Mouse (Mus musculus) MEL (cell line): ENCODE measurements around the gene Grm7.

ENCODE experiments used
- CHD2 ChIP-seq: IDR thresholded peaks from 2 replicates; pipeline ENCODE4 v1.6.1; 2011; ENCODE audit warnings: low read length, improper control_type of control experiment
- CTCF ChIP-seq, 3 experiments: IDR thresholded peaks in 2 of 3; conservative IDR thresholded peaks in 1 of 3; 2 replicates each; pipeline ENCODE4 v1.5.1; 2011 to 2012; ENCODE audit warnings: low read length in 3 of 3, low read depth in 2 of 3, mild to moderate bottlenecking in 2 of 3, improper control_type of control experiment in 1 of 3, inconsistent platforms in 1 of 3, mixed read lengths in 1 of 3, moderate library complexity in 1 of 3; ENCODE audit not compliant: control insufficient read depth in 1 of 3, insufficient read depth in 1 of 3, poor library complexity in 1 of 3, severe bottlenecking in 1 of 3
- E2F4 ChIP-seq: IDR thresholded peaks from 2 replicates; pipeline ENCODE4 v1.6.1; 2011; ENCODE audit warnings: low read depth, low read length, improper control_type of control experiment, borderline replicate concordance
- ELF1 ChIP-seq: IDR thresholded peaks from 2 replicates; pipeline ENCODE4 v1.6.1; 2014; ENCODE audit warnings: low read depth, mild to moderate bottlenecking, inconsistent platforms, low read length, improper control_type of control experiment, moderate library complexity
- EP300 ChIP-seq, 2 experiments: IDR thresholded peaks; 2 replicates each; pipeline ENCODE4 v1.6.1; 2011; ENCODE audit warnings: improper control_type of control experiment in 2 of 2, low read length in 2 of 2, low read depth in 1 of 2, mild to moderate bottlenecking in 1 of 2
- MAX ChIP-seq: IDR thresholded peaks from 2 replicates; pipeline ENCODE4 v1.6.1; 2011; ENCODE audit warnings: low read length, improper control_type of control experiment
- NRF1 ChIP-seq: IDR thresholded peaks from 2 replicates; pipeline ENCODE4 v1.6.1; 2014; ENCODE audit warnings: low read depth, mild to moderate bottlenecking, inconsistent platforms, low read length, improper control_type of control experiment, moderate library complexity; ENCODE audit not compliant: poor library complexity, insufficient read depth, severe bottlenecking
- POLR2A ChIP-seq, 2 experiments: IDR thresholded peaks; 2 replicates each; pipeline ENCODE4 v1.6.1; 2011 to 2012; ENCODE audit warnings: low read length in 2 of 2, mild to moderate bottlenecking in 2 of 2, control low read depth in 1 of 2, improper control_type of control experiment in 1 of 2, low read depth in 1 of 2, moderate library complexity in 1 of 2; ENCODE audit not compliant: control insufficient read depth in 1 of 2, insufficient read depth in 1 of 2, poor library complexity in 1 of 2
- POLR2AphosphoS2 ChIP-seq: IDR thresholded peaks from 2 replicates; pipeline ENCODE4 v1.6.1; 2011; ENCODE audit warnings: low read length, improper control_type of control experiment
- RCOR1 ChIP-seq: IDR thresholded peaks from 2 replicates; pipeline ENCODE4 v1.6.1; 2012; ENCODE audit warnings: low read depth, mild to moderate bottlenecking, inconsistent platforms, low read length, improper control_type of control experiment
- SIN3A ChIP-seq: IDR thresholded peaks from 2 replicates; pipeline ENCODE4 v1.6.1; 2012; ENCODE audit warnings: low read length, improper control_type of control experiment, inconsistent platforms
- TCF12 ChIP-seq: IDR thresholded peaks from 2 replicates; pipeline ENCODE4 v1.6.1; 2014; ENCODE audit warnings: low read depth, mild to moderate bottlenecking, inconsistent platforms, low read length, improper control_type of control experiment, moderate library complexity
- ZKSCAN1 ChIP-seq: IDR thresholded peaks from 2 replicates; pipeline ENCODE4 v1.6.1; 2012; ENCODE audit warnings: low read depth, mild to moderate bottlenecking, inconsistent platforms, low read length, improper control_type of control experiment, moderate library complexity

GRCm38 (mm10) chr6:111449054-111449783 lies 803.8 kb downstream of the Grm7 start:
- TF ChIP-seq ELF1 (no peak), POLR2A (IDR thresholded peaks at IDR 0.05; ENCODE audit: control insufficient read depth in 1 of 2, insufficient read depth in 1 of 2, low read depth in 1 of 2, low read length in 2 of 2, poor library complexity in 1 of 2) (no peak), RCOR1 (no peak), NRF1 (no peak), CTCF (IDR thresholded peaks at IDR 0.05 in 2 of 3, conservative IDR thresholded peaks at IDR 0.05 in 1 of 3; ENCODE audit: control insufficient read depth in 1 of 3, insufficient read depth in 1 of 3, low read depth in 2 of 3, low read length in 3 of 3, poor library complexity in 1 of 3, severe bottlenecking in 1 of 3) (no peak), TCF12 (no peak), EP300 (IDR thresholded peaks at IDR 0.05; ENCODE audit: low read depth in 1 of 2, low read length in 2 of 2) (no peak), CHD2 (no peak), SIN3A (no peak), MAX (no peak), POLR2AphosphoS2 (no peak), ZKSCAN1 (no peak), E2F4 (no peak)
